Mouse (Mus musculus) C2C12 (cell line): ENCODE data around the gene Ghrhr.

ENCODE experiments used
- CTCF ChIP-seq: IDR thresholded peaks from one replicate; pipeline ENCODE4 v1.5.1; 2011; ENCODE audit not compliant: control insufficient read depth, insufficient read depth, insufficient read length
- MAX ChIP-seq: IDR thresholded peaks from one replicate; pipeline ENCODE4 v1.6.1; 2011; ENCODE audit warnings: mild to moderate bottlenecking, control low read depth
- USF1 ChIP-seq: IDR thresholded peaks from one replicate; pipeline ENCODE4 v1.6.1; 2011; ENCODE audit warnings: low read depth, mild to moderate bottlenecking, control low read depth, moderate library complexity

- no peak for TF ChIP-seq CTCF
- no peak for TF ChIP-seq MAX
- TF ChIP-seq USF1: no peak
Measured at GRCm38 (mm10) chr6:55356017-55356703, 19.9 kb upstream of the Ghrhr start.
